Mouse (Mus musculus): ENCODE measurements around the gene Dek.

- TF ChIP-seq TAL1 (IDR thresholded peaks at IDR 0.05; ENCODE audit: low read length), result no peak
- no peak for TF ChIP-seq GATA1 (IDR thresholded peaks at IDR 0.05; ENCODE audit: low read length)
Observed at GRCm38 (mm10) chr13:47040061-47040460, 65.9 kb downstream of the Dek start.
